Mouse (Mus musculus) kidney, embryonic 16.5 days (tissue): Measurements from ENCODE around the gene Kdm5b. TPM values are rescaled to one million over a fixed set of nuclear protein-coding genes. Genes with fewer than 3 reads are reported as not detected.

Experiments used
- ATAC-seq: fragments of 200-750 bp; cut with Nextera tagmentation; 2 replicates; pipeline ENCODE4 v1.8.0; 2017; ENCODE audit warnings: moderate TSS enrichment; ENCODE audit not compliant: low FRiP score, low TSS enrichment
- H3K27ac ChIP-seq: fragments of 300-500 bp; sonication (generic); 2 replicates; pipeline ENCODE4 v1.5.1; 2014; ENCODE audit warnings: low read length
- H3K27me3 ChIP-seq: fragments of 300-500 bp; sonication (generic); 2 replicates; pipeline ENCODE4 v1.6.1; 2014; ENCODE audit warnings: low read length, control low read depth, mixed read lengths; ENCODE audit not compliant: insufficient read depth
- H3K36me3 ChIP-seq: fragments of 300-500 bp; sonication (generic); 2 replicates; pipeline ENCODE4 v1.6.1; 2014; ENCODE audit warnings: low read length, control low read depth, mixed read lengths; ENCODE audit not compliant: insufficient read depth
- H3K4me1 ChIP-seq: fragments of 300-500 bp; sonication (generic); 2 replicates; pipeline ENCODE4 v1.6.1; 2014; ENCODE audit warnings: low read length, control low read depth, mixed read lengths; ENCODE audit not compliant: insufficient read depth
- H3K4me2 ChIP-seq: fragments of 300-500 bp; sonication (generic); replicated peaks from 2 replicates; pipeline ENCODE4 v1.6.1; 2014; ENCODE audit warnings: low read depth, low read length
- H3K4me3 ChIP-seq: fragments of 300-500 bp; sonication (generic); 2 replicates; pipeline ENCODE4 v1.5.1; 2014; ENCODE audit warnings: mild to moderate bottlenecking, low read length
- H3K9ac ChIP-seq: fragments of 300-500 bp; sonication (generic); replicated peaks from 2 replicates; pipeline ENCODE4 v1.6.1; 2014; ENCODE audit warnings: low read length
- H3K9me3 ChIP-seq: fragments of 300-500 bp; sonication (generic); 2 replicates; pipeline ENCODE4 v1.6.1; 2016; ENCODE audit warnings: low read length, control low read depth
- WGBS: fragments of 180-500 bp; shearing (Covaris S2); extraction: QIAGEN DNeasy Blood & Tissue Kit; methylation state at CpG from one replicate; pipeline ENCODE4 v1.1.7; 2014; 5-methylcytosine and 5-hydroxymethylcytosine counted together
- polyA plus RNA-seq: library from polyadenylated mRNA; unstranded; fragments of >200 nt; fragmentation: Nextera tagmentation; extraction: Ambion mirVana; gene quantifications from 2 replicates; pipeline ENCODE4 v1.2.1, GENCODE M21; 2015

The Kdm5b gene
- polyA plus RNA-seq, 1 experiment from 2014 or later, result 47.4 TPM

DNA sequence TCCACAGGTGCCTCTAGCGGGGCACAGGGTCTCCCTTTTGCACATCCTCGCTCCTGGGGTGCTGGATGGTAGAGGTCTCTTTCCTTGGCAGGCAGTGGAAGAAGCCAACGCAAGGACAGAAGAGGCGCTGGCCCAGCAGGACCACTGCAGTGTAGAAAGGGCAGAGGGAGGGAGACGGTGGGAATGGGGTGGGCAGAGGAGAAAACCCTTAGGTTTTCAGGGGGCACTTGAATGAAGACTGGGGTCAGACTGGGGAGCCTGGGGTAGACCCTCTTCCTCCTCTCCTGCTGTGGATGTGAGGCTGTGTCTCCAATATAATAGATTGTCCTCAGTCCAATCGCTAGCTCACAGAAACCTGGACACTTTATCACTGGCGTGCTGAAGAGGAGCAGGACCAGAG is 87.6 kb downstream of the Kdm5b start:
- Histone ChIP-seq H3K9ac (no peak overlapping the region), H3K27ac (no peak overlapping the region), H3K27me3 (peaks cover 55% of the 10 kb centered on the region), H3K9me3 (no peaks in the 10 kb centered on the region), H3K36me3 (no peaks in the 10 kb centered on the region), H3K4me3 (0 out of 2 replicates have a peak overlapping the region, but pooled peaks have one; percentile 62), H3K4me1 (peaks cover 39% of the 10 kb centered on the region), H3K4me2 (peak overlapping the region; percentile 94; the same call in 1 of the 2 replicates)
- ATAC-seq, result no peak
- WGBS, result 45% methylated on average over 7 of the region's 7 CpGs

DNA sequence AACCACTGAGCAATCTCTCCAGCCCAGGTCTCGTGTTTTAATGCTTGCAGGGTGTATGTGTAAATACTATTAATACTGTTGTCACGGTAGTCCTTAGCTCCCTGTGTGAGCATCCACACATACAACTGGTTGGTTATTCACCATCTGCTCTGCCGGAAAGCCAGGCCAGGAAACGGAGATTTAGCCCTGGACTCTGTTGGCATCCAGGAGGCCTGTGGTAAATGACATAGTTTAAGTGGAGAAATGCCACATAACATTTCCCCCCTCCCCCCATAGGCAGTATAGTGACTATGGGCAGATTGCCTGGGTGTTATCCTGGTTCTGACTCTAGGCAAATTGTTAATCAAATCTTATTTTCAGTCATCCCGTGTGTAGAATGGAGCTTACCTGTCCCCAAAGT is 90.8 kb downstream of the Kdm5b start:
- ATAC-seq, result no peak

DNA sequence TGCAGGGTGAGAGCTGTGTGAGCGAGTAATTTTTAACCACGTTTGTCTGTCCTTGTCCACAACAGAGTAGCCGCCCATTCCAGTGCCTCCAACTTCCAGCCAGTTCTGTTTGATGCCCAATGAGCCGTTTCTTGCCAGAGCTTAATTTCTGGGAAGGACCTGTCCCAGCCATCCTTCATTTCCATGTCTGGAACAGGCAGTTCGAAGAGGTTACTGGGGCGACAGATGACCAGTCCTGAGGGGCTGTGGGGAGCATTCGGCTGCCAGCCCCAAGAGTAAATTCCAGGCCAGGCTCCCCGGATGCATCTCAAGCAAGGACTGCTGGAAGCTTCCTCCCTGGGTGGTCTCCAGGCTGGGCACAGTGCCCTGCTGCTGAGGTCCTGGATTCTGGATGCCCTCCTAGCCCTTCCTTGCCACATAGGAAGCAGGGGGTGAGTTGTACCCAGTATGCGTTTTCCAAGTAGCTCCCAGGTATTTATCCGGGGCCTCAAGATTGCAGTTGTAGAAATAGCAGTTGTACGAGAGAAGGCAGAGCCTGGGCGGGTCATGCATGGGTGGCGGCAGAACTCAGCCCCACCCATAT is 91.4 kb downstream of the Kdm5b start:
- H3K4me1 ChIP-seq, result peaks cover 30% of the 10 kb centered on the region
- peak overlapping the region; percentile 4; the same call in 1 of the 2 replicates for H3K4me3 ChIP-seq
- H3K9me3 ChIP-seq, result no peaks in the 10 kb centered on the region
- H3K36me3 ChIP-seq, result no peaks in the 10 kb centered on the region
- ATAC-seq, result peak; percentile 36
- H3K27me3 ChIP-seq, result peaks cover 22% of the 10 kb centered on the region
- H3K9ac ChIP-seq, result peak overlapping the region; percentile 52; the same call in 1 of the 2 replicates
- H3K27ac ChIP-seq, result peak overlapping the region; percentile 82
- H3K4me2 ChIP-seq, result peak overlapping the region; percentile 43
- WGBS, result 18% methylated on average over 13 of the region's 13 CpGs

More for the DNA sequence above, 90.8 kb downstream of the Kdm5b start:
- Histone ChIP-seq H3K4me2 (peak overlapping the region; percentile 43), H3K27ac (peak overlapping the region; percentile 82; the same call in 1 of the 2 replicates), H3K27me3 (peaks cover 27% of the 10 kb centered on the region), H3K36me3 (no peaks in the 10 kb centered on the region), H3K4me3 (no peak overlapping the region), H3K9me3 (no peaks in the 10 kb centered on the region), H3K4me1 (peaks cover 35% of the 10 kb centered on the region), H3K9ac (no peak overlapping the region)
- WGBS, result 71% methylated on average over 5 of the region's 5 CpGs

DNA sequence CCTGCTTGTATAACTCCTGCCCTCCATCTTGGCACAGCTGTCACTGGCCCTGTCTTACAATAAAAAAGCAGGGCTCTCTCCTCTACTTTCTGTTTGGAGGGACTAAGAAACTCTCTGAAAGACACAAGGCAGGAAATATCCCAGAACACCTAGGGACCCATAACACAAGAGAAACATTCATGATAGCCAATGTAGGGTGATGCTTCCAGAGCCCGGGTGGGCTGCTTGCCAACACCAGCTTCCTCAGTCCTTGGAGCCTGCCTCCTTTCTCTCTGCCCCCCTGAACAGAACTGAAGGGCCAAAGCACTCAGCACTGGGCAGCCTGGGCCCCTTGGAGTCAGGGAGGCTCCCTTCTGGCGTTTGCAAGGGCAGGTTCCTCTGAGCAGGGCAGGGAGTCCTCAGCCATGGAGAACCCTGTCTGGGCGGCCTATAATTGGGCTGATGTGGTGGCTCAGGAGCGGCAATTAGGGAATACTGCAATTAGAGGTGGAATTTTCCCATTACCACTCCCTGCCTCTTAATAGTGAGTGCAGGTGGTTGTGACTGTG is 92.0 kb downstream of the Kdm5b start:
- 32% methylated on average over 4 of the region's 4 CpGs for WGBS
- peaks cover 16% of the 10 kb centered on the region for H3K27me3 ChIP-seq
- ATAC-seq, result peak; percentile 81
- H3K4me3 ChIP-seq, result no peak overlapping the region
- H3K9ac ChIP-seq, result peak overlapping the region; percentile 1; the same call in 1 of the 2 replicates
- H3K36me3 ChIP-seq, result no peaks in the 10 kb centered on the region
- no peaks in the 10 kb centered on the region for H3K9me3 ChIP-seq
- peak overlapping the region; percentile 43 for H3K4me2 ChIP-seq
- H3K27ac ChIP-seq, result peak overlapping the region; percentile 82
- peaks cover 24% of the 10 kb centered on the region for H3K4me1 ChIP-seq

DNA sequence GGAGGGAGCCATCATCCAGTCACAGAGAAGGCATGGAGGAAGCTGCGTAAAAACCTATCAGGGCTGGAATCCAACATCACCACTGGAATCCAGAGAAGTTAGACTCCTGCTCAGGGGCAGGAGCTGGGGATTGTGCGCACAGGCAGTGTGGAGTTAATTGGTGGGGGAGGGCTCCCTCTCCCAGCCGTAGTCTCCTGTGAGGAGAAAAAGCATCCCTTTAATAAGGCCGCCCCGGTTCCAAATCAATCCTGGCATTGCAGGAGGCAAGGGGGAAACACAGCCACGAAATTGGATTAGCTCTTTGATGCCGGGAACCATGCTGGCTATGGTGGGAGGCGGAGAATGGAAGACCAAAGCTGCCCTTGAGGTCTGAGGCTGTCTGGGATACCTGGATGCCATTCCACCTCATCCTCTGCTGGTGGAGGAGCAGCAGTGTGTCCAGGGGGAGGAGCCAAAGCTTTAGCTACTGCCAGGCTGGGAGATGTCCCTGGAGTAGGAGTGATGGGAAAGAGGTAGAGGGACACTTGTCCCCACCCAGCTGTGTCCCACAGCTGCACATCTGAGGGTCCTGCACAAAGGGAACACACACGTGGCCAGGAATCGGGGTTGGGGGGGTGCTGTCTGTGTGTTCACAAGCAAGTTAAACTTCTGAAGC is 93.8 kb downstream of the Kdm5b start:
- Histone ChIP-seq H3K9ac (no peak overlapping the region), H3K9me3 (no peaks in the 10 kb centered on the region), H3K36me3 (no peaks in the 10 kb centered on the region), H3K4me1 (peaks cover 18% of the 10 kb centered on the region), H3K27ac (no peak overlapping the region), H3K4me3 (no peak overlapping the region), H3K27me3 (no peaks in the 10 kb centered on the region; the same call in 1 of the 2 replicates), H3K4me2 (no peak overlapping the region)
- WGBS, result 50% methylated on average over 10 of the region's 10 CpGs
- ATAC-seq, result no peak

DNA sequence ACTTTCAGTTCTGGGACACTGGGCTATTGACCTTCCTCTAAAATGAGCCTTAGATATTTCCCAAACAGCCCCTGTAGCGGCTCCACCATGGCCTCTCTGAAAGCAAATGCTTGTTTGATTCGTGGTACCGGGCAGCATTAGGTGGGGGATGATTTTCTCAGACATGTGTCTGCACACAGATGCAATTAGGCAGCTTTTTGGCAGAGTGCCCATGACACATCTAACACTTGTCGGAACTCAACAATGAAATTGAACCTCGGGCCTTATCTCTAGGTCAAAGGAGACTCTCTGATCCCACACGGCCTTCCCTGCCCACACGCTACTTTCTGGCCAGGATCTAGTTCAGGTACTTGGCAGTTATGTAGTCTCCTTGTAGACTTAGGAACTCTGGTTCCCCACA is 98.9 kb downstream of the Kdm5b start:
- H3K4me1 ChIP-seq, result peaks cover 17% of the 10 kb centered on the region
- H3K4me2 ChIP-seq, result no peak overlapping the region
- H3K27ac ChIP-seq, result no peak overlapping the region
- no peaks in the 10 kb centered on the region for H3K36me3 ChIP-seq
- no peak overlapping the region for H3K9ac ChIP-seq
- H3K27me3 ChIP-seq, result no peaks in the 10 kb centered on the region
- H3K4me3 ChIP-seq, result no peak overlapping the region
- 42% methylated on average over 7 of the region's 7 CpGs for WGBS
- H3K9me3 ChIP-seq, result no peaks in the 10 kb centered on the region
- no peak for ATAC-seq

DNA sequence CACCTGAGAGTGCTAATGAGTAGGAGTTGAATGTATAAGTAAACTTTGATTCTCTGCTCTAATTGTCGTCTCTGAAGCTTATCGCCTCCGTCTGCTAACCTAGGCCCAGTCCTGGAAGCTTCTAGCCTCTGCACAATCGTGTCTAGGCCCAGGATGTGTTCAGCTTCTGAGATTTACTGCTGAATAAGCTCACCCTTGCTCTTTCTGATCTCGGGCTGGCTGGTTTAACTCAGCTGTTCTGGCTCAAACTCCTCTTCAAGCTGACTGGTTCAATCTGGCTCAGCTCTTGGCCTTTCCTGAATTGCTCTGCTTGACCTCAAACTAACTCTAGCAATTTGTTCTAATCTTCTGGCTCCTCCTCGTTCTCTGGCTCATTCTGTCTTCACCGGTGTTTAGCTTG is 100.2 kb downstream of the Kdm5b start:
- ATAC-seq, result peak; percentile 74; the same call in 1 of the 2 replicates
- no peaks in the 10 kb centered on the region for H3K9me3 ChIP-seq
- H3K9ac ChIP-seq, result no peak overlapping the region
- H3K4me2 ChIP-seq, result no peak overlapping the region
- H3K27me3 ChIP-seq, result no peaks in the 10 kb centered on the region
- 0 out of 2 replicates have a peak overlapping the region, but pooled peaks have one; percentile 50 for H3K27ac ChIP-seq
- 13% methylated on average over 7 of the region's 7 CpGs for WGBS
- H3K4me3 ChIP-seq, result no peak overlapping the region
- peaks cover 17% of the 10 kb centered on the region for H3K4me1 ChIP-seq
- H3K36me3 ChIP-seq, result no peaks in the 10 kb centered on the region

DNA sequence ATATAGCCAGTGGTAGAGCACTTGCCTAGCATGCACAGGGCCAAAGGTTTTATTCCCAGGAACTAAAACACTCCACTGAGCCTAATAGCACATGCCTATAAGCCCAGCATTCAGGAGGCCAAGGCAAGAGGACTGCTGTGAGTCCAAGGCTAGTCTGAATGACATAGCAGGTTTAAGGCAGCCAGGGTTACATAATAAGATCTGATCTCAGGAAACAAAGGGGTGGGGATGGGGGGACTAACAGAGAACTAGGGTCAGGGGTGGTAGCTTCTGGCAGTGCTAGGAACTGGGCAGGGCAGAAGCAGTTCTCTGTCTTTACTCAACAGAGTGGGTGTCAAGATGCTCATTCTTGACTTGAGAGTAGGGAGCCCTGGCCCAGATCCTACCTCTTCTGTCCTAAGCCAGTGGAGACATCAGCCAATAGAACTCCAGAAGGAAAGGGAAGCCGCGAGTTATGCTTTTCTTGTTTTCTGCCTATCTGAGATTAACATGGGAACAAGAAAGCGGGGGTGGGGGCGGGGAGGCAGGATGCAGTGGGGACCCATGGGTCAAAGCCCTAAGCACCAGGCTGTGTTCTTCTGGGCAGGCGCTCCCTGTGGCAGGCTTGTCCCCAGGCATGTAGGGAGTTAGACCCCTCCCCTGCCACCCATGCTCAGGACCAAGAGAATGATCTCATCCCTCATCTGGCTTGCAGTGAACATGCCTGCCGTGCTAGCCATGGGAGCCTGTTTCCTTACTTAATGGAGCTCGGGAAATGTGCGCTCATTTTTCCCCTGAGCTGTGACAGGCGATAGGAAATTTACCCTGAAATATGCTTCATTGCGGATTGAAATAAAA is 111.5 kb downstream of the Kdm5b start:
- H3K4me1 ChIP-seq, result peaks cover 15% of the 10 kb centered on the region
- no peak overlapping the region for H3K4me2 ChIP-seq
- no peaks in the 10 kb centered on the region for H3K9me3 ChIP-seq
- H3K27me3 ChIP-seq, result no peaks in the 10 kb centered on the region; the same call in 1 of the 2 replicates
- no peaks in the 10 kb centered on the region for H3K36me3 ChIP-seq
- 63% methylated on average over 10 of the region's 10 CpGs for WGBS
- no peak overlapping the region for H3K4me3 ChIP-seq
- H3K27ac ChIP-seq, result no peak overlapping the region
- no peak for ATAC-seq
- no peak overlapping the region for H3K9ac ChIP-seq

DNA sequence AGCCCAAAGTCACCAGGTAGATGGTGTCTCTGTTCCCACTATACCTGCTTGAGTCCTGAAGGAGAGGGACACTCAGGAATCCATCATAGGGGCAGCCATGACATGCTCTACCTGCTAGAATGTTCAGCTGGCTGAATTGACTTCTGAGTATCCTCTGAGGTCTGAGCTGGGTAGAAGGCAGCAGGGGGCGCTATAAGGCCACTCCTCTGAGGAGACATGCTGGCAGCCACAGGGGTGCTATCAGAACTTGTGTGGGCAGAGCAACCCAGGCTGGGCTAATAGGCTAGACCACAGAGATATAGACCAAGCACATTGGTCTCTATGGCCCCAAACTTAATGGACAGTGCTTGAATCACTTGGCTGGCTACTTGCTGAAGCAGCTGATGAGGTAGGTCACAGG is 114.3 kb downstream of the Kdm5b start:
- H3K4me2 ChIP-seq, result no peak overlapping the region
- H3K9me3 ChIP-seq, result no peaks in the 10 kb centered on the region
- no peak for ATAC-seq
- H3K4me3 ChIP-seq, result no peak overlapping the region
- H3K27ac ChIP-seq, result no peak overlapping the region
- H3K4me1 ChIP-seq, result peaks cover 5% of the 10 kb centered on the region; the same call in 1 of the 2 replicates
- H3K36me3 ChIP-seq, result no peaks in the 10 kb centered on the region
- no peak overlapping the region for H3K9ac ChIP-seq
- WGBS, result 29% methylated on average over 1 of the region's 1 CpGs
- H3K27me3 ChIP-seq, result no peaks in the 10 kb centered on the region; the same call in 1 of the 2 replicates
